Mouse (Mus musculus): ENCODE data around the gene Ypel2.
A peak's percentile ranks its signal among the peaks of the same experiment; 100 is the strongest.

DNA sequence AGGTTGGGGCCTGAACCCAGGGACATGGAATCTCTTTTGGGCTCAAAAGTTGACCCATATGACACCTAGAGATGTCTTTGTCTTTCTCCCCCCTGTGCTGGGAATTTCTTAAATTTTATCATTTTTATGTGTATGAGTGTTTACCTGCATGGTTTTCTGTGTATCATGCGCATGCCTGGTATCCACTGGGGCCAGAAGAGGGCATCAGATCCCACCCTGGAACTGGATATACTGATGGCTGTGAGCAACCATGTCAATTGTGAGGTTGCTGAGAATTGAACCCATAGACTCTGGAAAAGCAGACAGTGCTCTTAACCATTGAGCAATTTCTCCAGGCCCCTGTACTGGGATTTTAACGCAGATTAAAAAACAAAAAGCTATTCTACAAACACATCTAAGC, 76.0 kb downstream of the Ypel2 start:
- TF ChIP-seq CHD2 (IDR thresholded peaks at IDR 0.05; ENCODE audit: low read length) (no peak), EP300 (IDR thresholded peaks at IDR 0.05; ENCODE audit: low read depth in 1 of 2, low read length in 2 of 2) (no peak), POLR2A (IDR thresholded peaks at IDR 0.05; ENCODE audit: control insufficient read depth in 1 of 2, insufficient read depth in 1 of 2, low read depth in 1 of 2, low read length in 2 of 2, poor library complexity in 1 of 2) (no peak), CTCF (IDR thresholded peaks at IDR 0.05 in 2 of 3, conservative IDR thresholded peaks at IDR 0.05 in 1 of 3; ENCODE audit: control insufficient read depth in 1 of 3, insufficient read depth in 1 of 3, low read depth in 2 of 3, low read length in 3 of 3, poor library complexity in 1 of 3, severe bottlenecking in 1 of 3) (peak; percentile 16 to 51 (median 48); a peak in 5 of 6 replicates), SIN3A (IDR thresholded peaks at IDR 0.05; ENCODE audit: low read length) (no peak), SMC3 (IDR thresholded peaks at IDR 0.05; ENCODE audit: low read depth, low read length) (peak; percentile 61), HCFC1 (IDR thresholded peaks at IDR 0.05; ENCODE audit: low read depth, low read length) (no peak), CHD1 (IDR thresholded peaks at IDR 0.05; ENCODE audit: low read depth, low read length) (no peak), E2F4 (IDR thresholded peaks at IDR 0.05; ENCODE audit: borderline replicate concordance, low read depth, low read length) (no peak)
